Mouse (Mus musculus) cerebellum, adult 2 months (tissue): ENCODE results near the gene Poc1a.

Experiments used
- CTCF ChIP-seq: fragments of 200-500 bp; IDR thresholded peaks from 2 replicates; pipeline ENCODE4 v1.5.1; 2011; ENCODE audit warnings: low read depth, mild to moderate bottlenecking, control low read depth, low read length, moderate library complexity, borderline replicate concordance; ENCODE audit not compliant: insufficient read depth
- POLR2A ChIP-seq: fragments of 200-500 bp; IDR thresholded peaks from 2 replicates; pipeline ENCODE4 v1.6.1; 2011; ENCODE audit warnings: low read length, control low read depth, borderline replicate concordance; ENCODE audit not compliant: insufficient read depth

DNA sequence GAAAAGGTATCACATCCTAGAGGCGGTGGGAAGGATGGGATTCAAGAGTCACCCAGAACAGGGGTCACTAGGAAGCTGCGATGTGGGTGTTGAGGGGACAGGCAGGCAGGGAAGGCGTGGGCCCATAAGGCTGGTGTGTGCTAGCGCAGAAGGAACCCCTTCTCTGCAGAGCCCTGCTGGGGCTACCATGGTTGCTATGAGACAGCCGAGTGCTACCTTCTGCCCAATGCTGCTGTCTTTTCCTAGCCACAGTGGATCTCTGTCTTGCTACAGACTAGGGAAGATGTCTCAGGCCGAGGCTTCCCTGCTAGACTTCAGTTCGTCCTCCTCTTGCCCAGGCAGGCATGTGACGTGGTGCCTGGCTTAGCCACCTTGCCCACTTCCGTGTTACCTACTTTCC, 61.7 kb downstream of the Poc1a start:
- no peak for TF ChIP-seq CTCF
- no peak for TF ChIP-seq POLR2A
